In genomic region chr8:117095647-117096046, GRCm38 (mm10) we compare ENCODE assay signal across 13 mouse cellular contexts. TPM values are rescaled to one million over a fixed set of nuclear protein-coding genes. Genes with fewer than 3 reads are reported as not detected.
DNase-seq lines count a peak whose midpoint lies in the region; ATAC-seq lines count a peak whose summit lies in the region.
"Had no signal": no experiment of that assay in that cellular context is flagged by ENCODE, and none has a peak within 500 bp of the region (broad histone marks: within the 10 kb centered on the region; RNA-seq: fewer than 3 reads in every experiment).

TSS of gene Bco1 (plus strand) at chr8:117095854.

- H3K9me3 ChIP-seq in intestine, embryonic 15.5 days, result no peaks in the 10 kb centered on the region
- no peaks in the 10 kb centered on the region for H3K9me3 ChIP-seq in heart, embryonic 11.5 days (replicated peaks; ENCODE audit: control insufficient read depth, low read length)
- H3K9me3 ChIP-seq: lung, embryonic 15.5 days; midbrain, embryonic 15.5 days had no signal

- H3K36me3 ChIP-seq in intestine, embryonic 15.5 days, result no peaks in the 10 kb centered on the region
- no peaks in the 10 kb centered on the region for H3K36me3 ChIP-seq in heart, embryonic 11.5 days (ENCODE audit: control insufficient read depth, insufficient read depth, low read length)
- H3K36me3 ChIP-seq: lung, embryonic 15.5 days; midbrain, embryonic 15.5 days had no signal

- WGBS in intestine, embryonic 15.5 days, result 42% methylated on average over 12 of the region's 12 CpGs
- 68% methylated on average over 12 of the region's 12 CpGs for WGBS in heart, embryonic 11.5 days (ENCODE audit: insufficient replicate concordance)

- H3K27me3 ChIP-seq in intestine, embryonic 15.5 days (replicated peaks), result no peaks in the 10 kb centered on the region
- no peaks in the 10 kb centered on the region for H3K27me3 ChIP-seq in heart, embryonic 11.5 days (ENCODE audit: control insufficient read depth, insufficient read depth, low read length)
- H3K27me3 ChIP-seq: lung, embryonic 15.5 days; midbrain, embryonic 15.5 days had no signal

- H3K9ac ChIP-seq in intestine, embryonic 15.5 days, result no peak within 1 kb of the TSS
- no peak within 1 kb of the TSS for H3K9ac ChIP-seq in heart, embryonic 11.5 days (ENCODE audit: low read depth, low read length)
- H3K9ac ChIP-seq: lung, embryonic 15.5 days; midbrain, embryonic 15.5 days had no signal

- H3K27ac ChIP-seq in intestine, embryonic 15.5 days, result no peak within 1 kb of the TSS
- H3K27ac ChIP-seq in heart, embryonic 11.5 days (ENCODE audit: low read depth, low read length), result no peak within 1 kb of the TSS

- peak; percentile 48; the same call in 1 of the 2 replicates for ATAC-seq in intestine, embryonic 15.5 days
- ATAC-seq in heart, embryonic 11.5 days (replicated peaks; ENCODE audit: insufficient number of reproducible peaks, low FRiP score, low TSS enrichment), result no peak
- ATAC-seq: midbrain, embryonic 15.5 days had no signal

- H3K4me1 ChIP-seq in intestine, embryonic 15.5 days (replicated peaks), result peaks cover 18% of the 10 kb centered on the region; the same call in 1 of the 2 replicates
- no peaks in the 10 kb centered on the region for H3K4me1 ChIP-seq in heart, embryonic 11.5 days (ENCODE audit: control insufficient read depth, insufficient read depth, low read length)

- no peak within 1 kb of the TSS for H3K4me3 ChIP-seq in intestine, embryonic 15.5 days (replicated peaks)
- no peak within 1 kb of the TSS for H3K4me3 ChIP-seq in heart, embryonic 11.5 days (ENCODE audit: low read depth, low read length)
- H3K4me3 ChIP-seq: lung, embryonic 15.5 days; midbrain, embryonic 15.5 days had no signal

- peak; percentile 27 for DNase-seq in lung, postnatal 10 days
- DNase-seq in lung, postnatal 36 days, result no peak
- DNase-seq in kidney, postnatal 36 days, result peak; percentile 68 to 84
- DNase-seq in retina, embryonic 14.5 days (ENCODE audit: low spot score), result peak; percentile 37
- no peak for DNase-seq in urinary bladder, postnatal 14 days (ENCODE audit: low spot score)
- no peak for DNase-seq in spleen, adult 12 weeks (ENCODE audit: low spot score)
- DNase-seq: cerebellum, adult 2 months; heart, postnatal 36 days; thymus, postnatal 4 days had no signal

- H3K4me2 ChIP-seq in intestine, embryonic 15.5 days (replicated peaks), result 0 out of 2 replicates have a peak within 1 kb of the TSS, but pooled peaks have one; percentile 25
- no peak within 1 kb of the TSS for H3K4me2 ChIP-seq in heart, embryonic 11.5 days

RNA-seq across cellular contexts. Expression of gene Bco1, which starts in this region (rescaled TPM):
- 1.2 and 1.4 TPM in 2 replicates for polyA plus RNA-seq in intestine, embryonic 15.5 days (2015; fragmentation: Nextera tagmentation; extraction: Ambion mirVana)
- 0.08 and 0.49 TPM in 2 replicates for polyA plus RNA-seq in heart, embryonic 11.5 days (2014; fragmentation: Nextera tagmentation; extraction: Ambion mirVana)

Comparison
In these comparisons a context has a peak if more than half of its experiments do, and no peak if none do; other contexts are left out.
1. DNase-seq: peak in lung, postnatal 10 days (single experiment), kidney, postnatal 36 days (2 of 2) and retina, embryonic 14.5 days (single experiment); none in lung, postnatal 36 days (single experiment), urinary bladder, postnatal 14 days (single experiment) and spleen, adult 12 weeks (single experiment).